Mouse (Mus musculus): ENCODE data around the gene Psors1c2.

The Psors1c2 gene

DNA sequence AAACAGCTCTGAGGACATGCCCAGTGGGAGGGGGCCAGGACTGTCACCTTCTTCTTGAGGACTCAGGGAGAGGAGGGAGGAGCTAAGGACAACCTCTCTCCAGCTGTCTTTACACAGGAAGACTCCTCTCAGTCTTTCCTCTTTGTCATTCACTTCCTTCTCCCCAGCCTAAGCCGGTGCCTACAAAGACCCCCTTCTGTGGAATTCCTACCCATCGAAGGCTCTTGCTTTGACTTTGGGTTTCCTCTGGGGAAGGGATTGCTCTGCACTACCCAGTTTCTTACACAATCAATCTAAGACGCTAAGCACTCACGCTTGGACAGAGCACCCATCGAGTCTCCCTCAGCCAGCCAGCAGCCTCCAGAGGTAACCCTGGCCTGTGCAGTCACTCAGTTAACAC is 15.6 kb downstream of the Psors1c2 start:
- TF ChIP-seq CTCF (conservative IDR thresholded peaks at IDR 0.05; ENCODE audit: low read length) (no peak), POU5F1 (IDR thresholded peaks at IDR 0.05; ENCODE audit: borderline replicate concordance, low read length) (no peak), NANOG (IDR thresholded peaks at IDR 0.05; ENCODE audit: borderline replicate concordance, low read length) (no peak)
- H3K27me3 ChIP-seq (ENCODE audit: insufficient read depth, low read length), result no peaks in the 10 kb centered on the region
- H3K36me3 ChIP-seq (ENCODE audit: insufficient read depth, low read length), result peaks cover 7% of the 10 kb centered on the region; the same call in 1 of the 2 replicates
- peak overlapping the region; percentile 41; the same call in 1 of the 2 replicates for H3K4me3 ChIP-seq (replicated peaks; ENCODE audit: low read length)
- H3K9me3 ChIP-seq (ENCODE audit: low read length), result no peaks in the 10 kb centered on the region
- peaks cover 79% of the 10 kb centered on the region for H3K4me1 ChIP-seq (replicated peaks; ENCODE audit: low read depth, low read length)

DNA sequence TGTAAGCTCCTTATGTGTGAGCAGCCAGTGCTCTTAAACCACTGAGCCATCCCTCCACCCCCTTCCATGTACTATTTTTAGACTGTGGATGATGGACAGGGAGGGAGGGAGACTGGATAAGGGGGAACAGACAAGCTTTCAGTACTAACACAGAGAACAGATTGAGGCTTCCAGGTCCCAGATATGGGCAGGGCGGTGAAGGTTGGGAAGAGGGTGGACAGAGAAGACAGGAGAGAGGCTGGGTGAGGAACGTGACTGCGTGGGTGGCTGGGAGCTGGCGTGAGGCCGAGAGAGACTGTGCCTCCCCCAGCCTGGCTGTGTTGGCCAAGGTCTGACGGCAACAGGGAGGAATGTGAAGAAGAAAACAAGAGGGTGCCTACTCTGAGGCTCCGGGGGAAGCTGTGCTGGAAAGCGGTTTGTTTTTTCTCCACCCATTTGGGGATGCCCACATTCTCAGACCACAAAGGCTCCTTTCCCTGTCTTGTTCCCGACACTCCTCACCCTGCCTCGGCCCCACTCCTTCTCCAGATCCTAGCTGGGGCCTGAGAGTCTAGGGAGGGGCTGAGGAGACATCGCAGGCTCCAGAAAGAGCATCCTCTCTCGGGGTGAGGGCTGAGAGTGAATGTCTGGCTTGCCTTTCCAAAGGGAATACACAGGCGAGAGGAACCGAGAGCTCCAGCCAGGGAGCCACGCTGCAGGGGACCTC is 16.6 kb downstream of the Psors1c2 start:
- Histone ChIP-seq H3K9me3 (ENCODE audit: low read length) (no peaks in the 10 kb centered on the region), H3K4me1 (replicated peaks; ENCODE audit: low read depth, low read length) (peaks cover 78% of the 10 kb centered on the region), H3K27me3 (ENCODE audit: insufficient read depth, low read length) (no peaks in the 10 kb centered on the region), H3K4me3 (replicated peaks; ENCODE audit: low read length) (peak overlapping the region; percentile 57), H3K36me3 (ENCODE audit: insufficient read depth, low read length) (peaks cover 7% of the 10 kb centered on the region; the same call in 1 of the 2 replicates)
- TF ChIP-seq POU5F1 (IDR thresholded peaks at IDR 0.05; ENCODE audit: borderline replicate concordance, low read length), result no peak
- no peak for TF ChIP-seq CTCF (conservative IDR thresholded peaks at IDR 0.05; ENCODE audit: low read length)
- no peak for TF ChIP-seq NANOG (IDR thresholded peaks at IDR 0.05; ENCODE audit: borderline replicate concordance, low read length)

DNA sequence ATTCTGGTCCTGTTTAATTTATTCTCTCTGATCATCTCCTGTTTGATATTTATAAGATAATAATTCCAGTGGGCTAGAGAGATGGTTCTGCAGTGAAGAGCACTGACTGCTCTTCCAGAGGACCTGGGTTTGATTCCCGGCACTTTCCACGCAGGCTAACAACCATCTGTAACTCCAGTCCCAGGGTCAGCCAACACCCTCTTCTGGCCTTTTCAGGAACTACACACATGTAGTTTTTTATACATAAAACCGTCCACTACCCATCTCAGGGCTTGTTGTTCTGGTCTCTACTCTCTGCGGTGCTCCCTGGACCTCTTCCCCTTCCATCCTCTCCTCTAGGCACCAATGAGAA is 17.1 kb downstream of the Psors1c2 start:
- Histone ChIP-seq H3K4me3 (replicated peaks; ENCODE audit: low read length) (peak overlapping the region; percentile 57), H3K27me3 (ENCODE audit: insufficient read depth, low read length) (no peaks in the 10 kb centered on the region), H3K9me3 (ENCODE audit: low read length) (no peaks in the 10 kb centered on the region), H3K4me1 (replicated peaks; ENCODE audit: low read depth, low read length) (peaks cover 75% of the 10 kb centered on the region), H3K36me3 (ENCODE audit: insufficient read depth, low read length) (peaks cover 7% of the 10 kb centered on the region; the same call in 1 of the 2 replicates)
- TF ChIP-seq POU5F1 (IDR thresholded peaks at IDR 0.05; ENCODE audit: borderline replicate concordance, low read length), result no peak
- TF ChIP-seq CTCF (conservative IDR thresholded peaks at IDR 0.05; ENCODE audit: low read length), result 0 out of 2 replicates have a peak, but pooled peaks have one; percentile 26

GRCm38 (mm10) chr17:35550871-35551270 is 17.9 kb downstream of the Psors1c2 start:
- Histone ChIP-seq H3K27me3 (ENCODE audit: insufficient read depth, low read length) (no peaks in the 10 kb centered on the region), H3K4me1 (replicated peaks; ENCODE audit: low read depth, low read length) (peaks cover 78% of the 10 kb centered on the region), H3K4me3 (replicated peaks; ENCODE audit: low read length) (0 out of 2 replicates have a peak overlapping the region, but pooled peaks have one; percentile 17), H3K36me3 (ENCODE audit: insufficient read depth, low read length) (peaks cover 8% of the 10 kb centered on the region; the same call in 1 of the 2 replicates), H3K9me3 (ENCODE audit: low read length) (no peaks in the 10 kb centered on the region)
- no peak for TF ChIP-seq NANOG (IDR thresholded peaks at IDR 0.05; ENCODE audit: borderline replicate concordance, low read length)
- TF ChIP-seq CTCF (conservative IDR thresholded peaks at IDR 0.05; ENCODE audit: low read length), result no peak
- TF ChIP-seq POU5F1 (IDR thresholded peaks at IDR 0.05; ENCODE audit: borderline replicate concordance, low read length), result no peak

DNA sequence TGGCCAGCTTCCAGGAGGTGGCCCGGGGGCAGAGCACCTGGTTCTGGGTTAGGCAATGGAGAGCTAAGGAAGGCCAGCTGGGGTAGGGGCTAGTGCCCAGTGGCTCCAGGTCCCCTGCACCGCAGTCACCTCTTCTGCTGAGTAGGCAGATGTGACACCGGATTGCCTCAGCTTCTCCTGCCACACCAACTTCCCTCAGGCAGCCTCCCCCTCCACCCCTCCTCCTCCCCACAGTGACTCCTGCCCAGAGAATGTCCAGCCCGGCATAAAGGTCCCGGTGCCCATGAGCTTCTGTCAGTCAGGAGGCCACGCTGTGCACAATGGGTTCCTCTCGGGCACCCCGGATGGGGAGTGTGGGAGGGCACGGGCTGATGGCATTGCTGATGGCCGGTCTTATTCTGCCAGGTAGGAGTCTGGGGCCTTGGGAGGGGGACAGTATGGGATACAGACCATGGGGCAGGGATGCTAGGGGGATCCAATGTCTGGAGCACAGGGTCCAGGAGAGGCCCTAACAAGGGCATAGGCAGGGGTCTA is 18.9 kb downstream of the Psors1c2 start, which contains the start of gene Cdsn:
TSS of gene Cdsn (plus strand) at position 248 of the 534 bp plus-strand sequence.
- Histone ChIP-seq H3K4me1 (replicated peaks; ENCODE audit: low read depth, low read length) (peaks cover 76% of the 10 kb centered on the region), H3K36me3 (ENCODE audit: insufficient read depth, low read length) (peaks cover 17% of the 10 kb centered on the region; the same call in 1 of the 2 replicates), H3K4me3 (replicated peaks; ENCODE audit: low read length) (0 out of 2 replicates have a peak within 1 kb of the TSS, but pooled peaks have one; percentile 17), H3K9me3 (ENCODE audit: low read length) (no peaks in the 10 kb centered on the region), H3K27me3 (ENCODE audit: insufficient read depth, low read length) (no peaks in the 10 kb centered on the region)
- no peak for TF ChIP-seq NANOG (IDR thresholded peaks at IDR 0.05; ENCODE audit: borderline replicate concordance, low read length)
- no peak for TF ChIP-seq CTCF (conservative IDR thresholded peaks at IDR 0.05; ENCODE audit: low read length)
- TF ChIP-seq POU5F1 (IDR thresholded peaks at IDR 0.05; ENCODE audit: borderline replicate concordance, low read length), result no peak

DNA sequence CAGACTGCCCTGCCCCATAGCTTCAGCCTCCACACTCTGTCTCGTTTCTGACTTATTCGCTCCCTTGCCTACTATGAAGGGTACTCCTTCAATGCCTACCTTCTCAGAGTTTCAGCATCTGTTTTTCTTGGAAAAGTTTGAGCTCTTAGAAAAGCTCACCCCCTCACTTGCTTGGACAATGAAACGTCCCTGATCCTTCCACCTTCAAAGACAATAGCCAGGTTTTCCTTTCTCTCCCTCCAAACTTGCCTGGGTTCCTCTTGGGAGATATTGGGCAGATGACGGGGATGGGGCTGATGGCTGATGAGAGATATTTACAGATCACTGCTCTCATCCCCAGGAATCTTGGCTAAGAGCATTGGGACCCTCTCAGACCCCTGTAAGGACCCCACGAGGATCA is 21.3 kb downstream of the Psors1c2 start:
- H3K4me3 ChIP-seq (replicated peaks; ENCODE audit: low read length), result peak overlapping the region; percentile 85
- H3K27me3 ChIP-seq (ENCODE audit: insufficient read depth, low read length), result no peaks in the 10 kb centered on the region
- TF ChIP-seq CTCF (conservative IDR thresholded peaks at IDR 0.05; ENCODE audit: low read length), result no peak
- no peak for TF ChIP-seq NANOG (IDR thresholded peaks at IDR 0.05; ENCODE audit: borderline replicate concordance, low read length)
- TF ChIP-seq POU5F1 (IDR thresholded peaks at IDR 0.05; ENCODE audit: borderline replicate concordance, low read length), result no peak
- H3K4me1 ChIP-seq (replicated peaks; ENCODE audit: low read depth, low read length), result peaks cover 73% of the 10 kb centered on the region
- no peaks in the 10 kb centered on the region for H3K9me3 ChIP-seq (ENCODE audit: low read length)
- peaks cover 17% of the 10 kb centered on the region; the same call in 1 of the 2 replicates for H3K36me3 ChIP-seq (ENCODE audit: insufficient read depth, low read length)

DNA sequence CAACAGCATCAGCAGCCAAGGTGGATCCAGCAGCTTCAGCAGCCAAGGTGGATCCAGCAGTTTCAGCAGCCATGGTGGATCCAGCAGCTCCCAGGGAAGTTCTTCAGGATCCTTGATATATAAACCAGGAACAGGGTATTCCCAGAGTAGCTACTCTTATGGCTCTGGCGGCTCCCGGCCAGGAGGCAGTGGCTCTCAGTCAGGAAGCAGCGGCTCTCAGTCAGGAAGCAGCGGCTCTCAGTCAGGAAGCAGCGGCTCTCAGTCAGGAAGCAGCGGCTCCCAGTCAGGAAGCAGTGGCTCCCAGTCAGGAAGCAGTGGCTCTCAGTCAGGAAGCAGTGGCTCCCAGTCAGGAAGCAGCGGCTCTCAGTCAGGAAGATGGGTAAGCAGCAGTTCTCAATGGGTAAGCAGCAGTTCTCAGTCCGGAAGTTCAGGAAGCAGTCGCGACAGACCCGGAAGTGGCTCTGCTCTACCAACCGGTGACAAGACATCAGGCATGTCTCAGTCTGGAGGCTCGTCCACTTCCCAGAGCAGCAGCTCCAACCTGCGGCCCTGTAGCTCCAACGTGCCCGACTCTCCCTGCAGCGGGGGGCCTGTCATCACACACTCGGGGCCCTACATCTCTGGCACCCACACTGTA is 21.9 kb downstream of the Psors1c2 start:
- peaks cover 17% of the 10 kb centered on the region; the same call in 1 of the 2 replicates for H3K36me3 ChIP-seq (ENCODE audit: insufficient read depth, low read length)
- H3K9me3 ChIP-seq (ENCODE audit: low read length), result no peaks in the 10 kb centered on the region
- H3K27me3 ChIP-seq (ENCODE audit: insufficient read depth, low read length), result no peaks in the 10 kb centered on the region
- H3K4me1 ChIP-seq (replicated peaks; ENCODE audit: low read depth, low read length), result peaks cover 67% of the 10 kb centered on the region
- peak overlapping the region; percentile 85 for H3K4me3 ChIP-seq (replicated peaks; ENCODE audit: low read length)
- TF ChIP-seq CTCF (conservative IDR thresholded peaks at IDR 0.05; ENCODE audit: low read length) (no peak), NANOG (IDR thresholded peaks at IDR 0.05; ENCODE audit: borderline replicate concordance, low read length) (no peak), POU5F1 (IDR thresholded peaks at IDR 0.05; ENCODE audit: borderline replicate concordance, low read length) (no peak)

DNA sequence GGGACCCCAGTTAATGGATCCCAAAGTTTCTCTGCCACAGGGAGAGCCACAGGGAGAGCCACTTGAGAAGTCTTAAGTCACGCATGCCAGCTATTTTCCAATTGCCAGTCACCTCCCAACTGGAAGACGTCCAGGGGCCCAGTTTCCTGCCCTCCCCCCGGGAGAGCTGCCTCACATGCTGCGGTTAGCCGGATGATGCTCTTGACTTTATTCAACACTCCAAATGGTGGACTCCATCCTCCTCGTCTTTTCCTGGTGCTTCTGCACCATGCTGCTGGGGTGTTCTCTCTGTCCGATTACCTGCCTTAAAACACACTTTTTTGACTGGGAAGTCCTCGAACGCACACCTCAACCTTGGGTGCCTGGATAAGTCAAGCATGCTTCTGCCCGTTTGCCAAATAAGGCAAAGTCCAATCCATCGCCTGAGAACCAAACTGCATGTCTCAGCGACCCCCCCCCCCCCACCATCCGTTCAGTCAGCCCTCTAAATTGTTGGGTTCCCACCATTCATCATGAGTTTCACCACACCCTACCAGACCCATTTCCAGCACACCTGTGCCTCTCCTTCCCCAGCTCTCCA is 23.3 kb downstream of the Psors1c2 start:
- Histone ChIP-seq H3K4me1 (replicated peaks; ENCODE audit: low read depth, low read length) (peaks cover 54% of the 10 kb centered on the region), H3K27me3 (ENCODE audit: insufficient read depth, low read length) (no peaks in the 10 kb centered on the region), H3K9me3 (ENCODE audit: low read length) (no peaks in the 10 kb centered on the region), H3K4me3 (replicated peaks; ENCODE audit: low read length) (peak overlapping the region; percentile 85), H3K36me3 (ENCODE audit: insufficient read depth, low read length) (peaks cover 17% of the 10 kb centered on the region; the same call in 1 of the 2 replicates)
- no peak for TF ChIP-seq POU5F1 (IDR thresholded peaks at IDR 0.05; ENCODE audit: borderline replicate concordance, low read length)
